Mouse (Mus musculus): ENCODE data around the gene Slc5a10. TPM values are rescaled to one million over a fixed set of nuclear protein-coding genes. Genes with fewer than 3 reads are reported as not detected.
A peak's percentile ranks its signal among the peaks of the same experiment; 100 is the strongest.

Gene Slc5a10
- polyA plus RNA-seq, 1 experiment from 2014 or later: not detected

DNA sequence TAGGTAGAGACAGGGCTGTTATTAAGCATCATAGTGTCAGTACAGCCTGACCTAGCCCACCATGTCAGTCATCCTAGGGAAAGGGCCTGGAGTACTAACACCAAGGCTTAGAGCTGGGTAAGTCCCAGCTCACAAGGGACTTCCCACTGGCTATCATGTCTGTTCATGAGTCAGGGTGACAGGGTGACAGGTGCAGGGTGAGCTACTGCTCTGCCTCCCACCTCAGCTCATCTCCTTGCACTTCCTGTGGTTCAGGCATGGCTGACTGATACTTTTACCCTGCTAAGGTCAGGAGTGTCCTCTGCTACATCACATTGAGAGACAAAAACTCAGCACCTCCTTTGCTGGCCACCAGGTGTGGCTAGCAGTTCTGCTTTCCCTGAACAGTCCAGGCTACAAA is 21.8 kb downstream of the Slc5a10 start:
- H3K27me3 ChIP-seq (replicated peaks; ENCODE audit: control insufficient read depth, insufficient read depth, low read length): no peaks in the 10 kb centered on the region
- no peak overlapping the region for H3K27ac ChIP-seq (ENCODE audit: low read depth, low read length)
- H3K4me1 ChIP-seq (ENCODE audit: control insufficient read depth, insufficient read depth, low read length): no peaks in the 10 kb centered on the region; the same call in 1 of the 2 replicates
- H3K9ac ChIP-seq (ENCODE audit: low read length): no peak overlapping the region
- H3K4me2 ChIP-seq (ENCODE audit: low read length): no peak overlapping the region
- no peaks in the 10 kb centered on the region for H3K9me3 ChIP-seq (replicated peaks; ENCODE audit: control insufficient read depth, low read length)
- no peak overlapping the region for H3K4me3 ChIP-seq (ENCODE audit: low read depth, low read length)
- no peaks in the 10 kb centered on the region for H3K36me3 ChIP-seq (ENCODE audit: control insufficient read depth, insufficient read depth, low read length)
- ATAC-seq: no peak
- DNase-seq (ENCODE audit: low spot score): no peak

DNA sequence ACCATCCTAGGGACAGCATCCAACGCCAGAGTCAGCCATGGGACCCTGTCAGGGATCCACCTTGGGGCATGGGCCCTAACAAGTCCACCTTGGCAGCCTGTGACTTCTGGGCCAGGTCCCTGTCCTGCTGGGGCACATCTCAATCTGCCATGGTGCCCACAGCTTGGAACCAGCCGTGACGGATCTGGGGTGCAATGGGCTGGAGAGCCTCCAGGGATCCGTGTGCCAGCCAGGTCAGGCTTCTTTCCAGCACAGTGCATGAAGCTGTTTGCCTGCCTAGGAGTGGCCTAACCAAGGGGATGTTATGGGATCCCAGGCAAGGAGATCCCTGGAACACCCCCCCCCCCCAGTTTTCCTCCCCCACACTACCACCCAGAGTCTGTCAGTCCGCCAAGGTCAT is 27.6 kb downstream of the Slc5a10 start:
- no peak overlapping the region for H3K4me3 ChIP-seq (ENCODE audit: low read depth, low read length)
- no peaks in the 10 kb centered on the region for H3K9me3 ChIP-seq (replicated peaks; ENCODE audit: control insufficient read depth, low read length)
- ATAC-seq: no peak
- no peaks in the 10 kb centered on the region for H3K27me3 ChIP-seq (replicated peaks; ENCODE audit: control insufficient read depth, insufficient read depth, low read length)
- no peak overlapping the region for H3K9ac ChIP-seq (ENCODE audit: low read length)
- DNase-seq (ENCODE audit: low spot score): no peak
- no peaks in the 10 kb centered on the region for H3K36me3 ChIP-seq (ENCODE audit: control insufficient read depth, insufficient read depth, low read length)
- no peak overlapping the region for H3K4me2 ChIP-seq (ENCODE audit: low read length)
- WGBS: 94% methylated on average over 5 of the region's 5 CpGs
- no peak overlapping the region for H3K27ac ChIP-seq (ENCODE audit: low read depth, low read length)
- H3K4me1 ChIP-seq (ENCODE audit: control insufficient read depth, insufficient read depth, low read length): no peaks in the 10 kb centered on the region

DNA sequence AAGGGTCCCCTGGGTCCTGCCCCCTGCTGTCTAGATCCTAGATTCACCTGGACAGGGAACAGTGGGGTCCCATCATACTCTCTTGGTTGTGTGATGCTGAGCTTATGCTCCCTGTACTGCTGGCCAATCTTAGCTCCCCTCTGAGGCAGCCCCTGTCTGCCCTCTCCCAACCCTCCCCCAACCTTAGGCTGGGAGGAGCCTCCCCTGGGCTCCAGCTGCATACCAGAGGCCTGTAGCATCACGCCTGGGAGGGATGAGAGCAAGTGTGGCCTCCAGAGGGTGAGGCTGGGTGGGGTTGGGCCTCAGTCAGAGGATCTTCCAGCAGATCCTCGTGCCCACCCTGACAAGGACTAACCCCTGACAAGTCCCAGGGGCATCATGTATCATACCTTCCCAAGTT is 33.0 kb downstream of the Slc5a10 start:
- no peak overlapping the region for H3K9ac ChIP-seq (ENCODE audit: low read length)
- WGBS: 62% methylated on average over 2 of the region's 2 CpGs
- no peaks in the 10 kb centered on the region for H3K36me3 ChIP-seq (ENCODE audit: control insufficient read depth, insufficient read depth, low read length)
- H3K4me3 ChIP-seq (ENCODE audit: low read depth, low read length): no peak overlapping the region
- H3K27me3 ChIP-seq (replicated peaks; ENCODE audit: control insufficient read depth, insufficient read depth, low read length): peaks cover 28% of the 10 kb centered on the region
- DNase-seq (ENCODE audit: low spot score) (no peak), ATAC-seq (no peak)
- no peak overlapping the region for H3K4me2 ChIP-seq (ENCODE audit: low read length)
- H3K27ac ChIP-seq (ENCODE audit: low read depth, low read length): no peak overlapping the region
- H3K9me3 ChIP-seq (replicated peaks; ENCODE audit: control insufficient read depth, low read length): no peaks in the 10 kb centered on the region
- peaks cover 6% of the 10 kb centered on the region; the same call in 1 of the 2 replicates for H3K4me1 ChIP-seq (ENCODE audit: control insufficient read depth, insufficient read depth, low read length)

DNA sequence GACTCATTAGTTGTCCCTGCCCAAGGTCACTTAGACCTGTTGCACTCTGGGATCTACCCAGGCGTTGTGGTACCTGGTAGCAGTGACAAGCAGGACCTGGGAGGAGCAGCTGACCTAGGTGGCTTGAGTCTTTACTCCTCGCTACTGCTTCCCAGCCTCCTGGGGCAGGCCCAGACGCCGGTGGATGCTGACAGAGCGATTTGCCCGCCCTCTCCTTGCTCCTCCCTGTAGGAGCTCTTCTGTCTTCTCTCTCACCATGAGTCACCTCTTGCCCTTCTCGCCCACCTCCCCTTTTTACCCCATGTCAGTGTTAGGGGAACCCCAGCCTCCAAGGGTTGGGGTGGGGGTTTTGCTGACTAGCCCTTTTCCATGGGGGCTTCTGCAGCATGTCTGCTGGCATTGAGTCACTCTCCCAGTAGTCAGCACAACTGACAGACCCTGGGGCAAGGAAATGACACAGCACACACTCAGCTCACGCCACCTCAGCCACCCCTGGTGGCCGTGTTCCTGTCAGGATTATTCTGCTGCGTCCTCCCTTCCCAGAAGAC is 33.6 kb downstream of the Slc5a10 start:
- H3K9ac ChIP-seq (ENCODE audit: low read length): no peak overlapping the region
- no peak overlapping the region for H3K27ac ChIP-seq (ENCODE audit: low read depth, low read length)
- peaks cover 28% of the 10 kb centered on the region for H3K27me3 ChIP-seq (replicated peaks; ENCODE audit: control insufficient read depth, insufficient read depth, low read length)
- no peak for DNase-seq (ENCODE audit: low spot score)
- no peak for ATAC-seq
- no peaks in the 10 kb centered on the region for H3K36me3 ChIP-seq (ENCODE audit: control insufficient read depth, insufficient read depth, low read length)
- WGBS: 55% methylated on average over 10 of the region's 10 CpGs
- H3K4me2 ChIP-seq (ENCODE audit: low read length): no peak overlapping the region
- peaks cover 6% of the 10 kb centered on the region; the same call in 1 of the 2 replicates for H3K4me1 ChIP-seq (ENCODE audit: control insufficient read depth, insufficient read depth, low read length)
- no peaks in the 10 kb centered on the region for H3K9me3 ChIP-seq (replicated peaks; ENCODE audit: control insufficient read depth, low read length)
- H3K4me3 ChIP-seq (ENCODE audit: low read depth, low read length): no peak overlapping the region

DNA sequence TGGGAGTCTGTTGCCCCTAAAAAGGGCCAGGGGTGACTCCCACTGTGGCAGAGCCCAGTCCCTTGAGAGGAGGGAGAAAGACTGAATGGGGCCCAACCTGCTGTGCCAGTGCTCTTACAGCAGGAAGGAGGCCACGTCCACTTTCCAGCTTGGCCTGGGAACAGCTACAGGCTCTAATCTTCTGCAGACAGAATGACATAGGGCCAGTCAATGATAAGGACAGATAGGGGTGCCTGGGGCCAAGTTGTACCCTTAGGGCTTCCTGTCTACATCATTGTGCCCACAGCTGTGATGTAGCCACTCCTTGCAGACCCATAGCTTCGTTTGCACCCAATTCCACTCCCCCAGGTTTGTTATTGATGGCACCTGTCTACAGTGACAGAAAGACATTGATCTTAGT is 34.5 kb downstream of the Slc5a10 start:
- no peak for ATAC-seq

DNA sequence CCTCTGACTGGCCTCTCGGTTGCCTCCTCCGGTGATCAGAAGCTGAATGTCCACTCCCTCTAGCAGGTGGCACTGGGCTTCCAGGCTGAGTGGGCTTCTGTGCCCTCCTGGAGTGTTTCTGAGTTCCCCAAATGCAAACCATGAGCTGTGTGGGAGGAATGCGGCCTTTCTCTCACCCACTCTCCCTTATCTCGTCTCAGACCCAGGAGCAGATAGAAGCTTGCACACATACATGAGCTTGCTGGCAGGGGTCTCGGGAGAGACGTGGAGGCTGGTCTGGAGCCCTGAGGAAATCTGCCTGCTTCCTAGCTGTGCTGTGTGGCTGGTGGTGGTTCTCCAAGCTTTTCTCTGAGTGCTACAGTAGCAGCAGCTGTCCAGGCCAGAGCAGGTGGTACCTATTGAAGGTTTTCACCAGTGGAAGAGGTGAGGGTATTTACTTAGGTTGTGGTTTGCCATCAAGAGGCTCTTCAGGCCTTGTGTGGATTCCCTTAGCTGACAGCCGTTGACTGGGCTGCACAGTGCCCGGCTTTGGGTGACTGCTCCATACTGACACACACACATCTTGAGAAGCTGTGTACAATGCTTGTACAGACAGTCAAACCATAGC is 35.4 kb downstream of the Slc5a10 start:
- H3K9ac ChIP-seq (ENCODE audit: low read length): no peak overlapping the region
- peaks cover 6% of the 10 kb centered on the region; the same call in 1 of the 2 replicates for H3K4me1 ChIP-seq (ENCODE audit: control insufficient read depth, insufficient read depth, low read length)
- ATAC-seq: no peak
- H3K4me2 ChIP-seq (ENCODE audit: low read length): no peak overlapping the region
- H3K4me3 ChIP-seq (ENCODE audit: low read depth, low read length): no peak overlapping the region
- peaks cover 28% of the 10 kb centered on the region for H3K27me3 ChIP-seq (replicated peaks; ENCODE audit: control insufficient read depth, insufficient read depth, low read length)
- no peaks in the 10 kb centered on the region for H3K36me3 ChIP-seq (ENCODE audit: control insufficient read depth, insufficient read depth, low read length)
- H3K27ac ChIP-seq (ENCODE audit: low read depth, low read length): no peak overlapping the region
- WGBS: 78% methylated on average over 8 of the region's 8 CpGs
- H3K9me3 ChIP-seq (replicated peaks; ENCODE audit: control insufficient read depth, low read length): no peaks in the 10 kb centered on the region
- no peak for DNase-seq (ENCODE audit: low spot score)

More for the DNA sequence above, 34.5 kb downstream of the Slc5a10 start:
- no peak for DNase-seq (ENCODE audit: low spot score)
- Histone ChIP-seq H3K36me3 (ENCODE audit: control insufficient read depth, insufficient read depth, low read length) (no peaks in the 10 kb centered on the region), H3K9ac (ENCODE audit: low read length) (no peak overlapping the region), H3K4me2 (ENCODE audit: low read length) (no peak overlapping the region), H3K27ac (ENCODE audit: low read depth, low read length) (no peak overlapping the region), H3K4me1 (ENCODE audit: control insufficient read depth, insufficient read depth, low read length) (peaks cover 6% of the 10 kb centered on the region; the same call in 1 of the 2 replicates), H3K27me3 (replicated peaks; ENCODE audit: control insufficient read depth, insufficient read depth, low read length) (peaks cover 28% of the 10 kb centered on the region), H3K4me3 (ENCODE audit: low read depth, low read length) (no peak overlapping the region), H3K9me3 (replicated peaks; ENCODE audit: control insufficient read depth, low read length) (no peaks in the 10 kb centered on the region)
- 67% methylated on average over 2 of the region's 2 CpGs for WGBS

DNA sequence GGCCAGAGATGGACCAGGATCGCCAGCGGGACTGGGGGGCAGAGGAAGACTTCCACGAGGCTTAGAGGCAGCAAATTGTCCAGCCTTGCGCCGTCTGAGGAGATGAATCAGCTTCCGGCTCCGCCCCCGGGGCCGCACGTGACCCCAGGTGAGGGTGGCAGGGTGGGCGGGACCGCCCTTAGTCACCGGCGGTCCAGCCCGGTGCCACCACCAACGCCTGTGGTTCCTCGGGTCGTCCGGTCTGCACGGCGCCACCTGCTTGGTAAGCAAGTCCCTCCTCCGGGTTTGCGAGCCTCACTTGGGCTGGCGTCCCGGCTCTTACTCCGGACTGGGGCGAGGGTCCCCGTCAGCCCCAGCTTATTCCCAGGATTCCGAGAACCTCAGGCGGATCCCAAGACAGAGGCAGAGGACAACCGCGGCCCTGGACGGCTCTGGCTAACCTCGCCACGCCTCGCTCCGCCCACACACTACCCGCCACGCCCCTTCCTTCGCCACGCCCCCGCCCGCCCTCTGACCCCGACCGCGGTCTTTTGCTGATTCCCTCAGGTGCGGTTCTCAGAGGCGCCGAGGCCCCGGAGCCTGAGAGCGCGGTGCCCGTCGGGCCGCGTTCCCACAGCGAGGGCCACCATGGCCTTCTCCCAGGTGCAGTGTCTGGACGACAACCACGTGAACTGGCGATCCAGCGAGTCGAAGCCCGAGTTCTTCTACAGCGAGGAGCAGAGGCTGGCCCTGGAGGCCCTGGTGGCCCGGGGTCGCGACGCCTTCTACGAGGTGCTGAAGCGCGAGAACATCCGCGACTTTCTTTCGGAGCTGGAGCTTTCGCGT is 36.5 kb downstream of the Slc5a10 start, which contains the start of gene Fam83g:
Gene Fam83g (plus strand): TSS at position 185 of the 825 bp plus-strand sequence.
- DNase-seq (ENCODE audit: low spot score) (no peak), ATAC-seq (no peak)
- peak within 1 kb of the TSS; percentile 43 for H3K9ac ChIP-seq (ENCODE audit: low read length)
- H3K4me2 ChIP-seq (ENCODE audit: low read length): peak within 1 kb of the TSS; percentile 51
- no peaks in the 10 kb centered on the region for H3K36me3 ChIP-seq (ENCODE audit: control insufficient read depth, insufficient read depth, low read length)
- H3K4me1 ChIP-seq (ENCODE audit: control insufficient read depth, insufficient read depth, low read length): peaks cover 6% of the 10 kb centered on the region; the same call in 1 of the 2 replicates
- under 1% methylated on average over 71 of the region's 76 CpGs for WGBS
- H3K27ac ChIP-seq (ENCODE audit: low read depth, low read length): no peak within 1 kb of the TSS
- H3K27me3 ChIP-seq (replicated peaks; ENCODE audit: control insufficient read depth, insufficient read depth, low read length): peaks cover 28% of the 10 kb centered on the region
- peak within 1 kb of the TSS; percentile 34 for H3K4me3 ChIP-seq (ENCODE audit: low read depth, low read length)
- no peaks in the 10 kb centered on the region for H3K9me3 ChIP-seq (replicated peaks; ENCODE audit: control insufficient read depth, low read length)

DNA sequence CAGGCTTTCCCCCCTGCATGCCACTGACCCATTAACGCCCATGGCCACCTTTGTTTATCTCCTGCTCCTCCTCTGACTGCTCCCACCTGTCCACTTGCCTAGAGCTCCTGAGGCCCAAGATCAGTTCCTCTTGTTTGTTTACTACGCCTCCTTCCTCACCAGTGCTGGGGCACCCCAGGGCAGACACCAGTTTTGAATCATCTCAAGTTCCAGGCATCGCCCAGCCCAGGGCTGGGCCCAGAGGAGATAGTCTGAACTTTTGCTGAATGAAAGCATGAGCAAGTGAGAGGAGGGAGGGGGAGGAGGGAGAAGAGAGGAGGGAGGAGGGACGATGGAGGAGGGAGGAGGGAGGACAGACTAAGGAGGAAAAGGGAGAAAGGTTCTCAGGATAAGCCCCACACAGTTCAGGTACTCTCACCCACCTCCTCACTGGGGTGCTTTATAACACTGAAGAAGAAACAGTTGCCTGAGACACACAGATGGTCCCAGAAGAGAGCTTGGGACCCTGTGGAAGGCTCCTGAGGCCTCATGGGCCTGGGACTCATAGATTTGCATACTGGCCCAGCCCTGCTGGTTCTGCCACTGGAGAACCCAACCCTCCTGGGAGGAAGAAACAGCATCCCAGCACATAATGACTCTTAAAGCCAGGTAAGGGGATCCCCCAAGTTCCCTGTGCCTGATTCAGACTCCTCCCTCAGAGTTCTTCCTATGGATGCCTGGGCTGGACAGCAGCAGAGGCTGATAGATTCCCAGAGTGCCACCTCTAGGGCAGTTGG is 41.3 kb downstream of the Slc5a10 start:
- DNase-seq (ENCODE audit: low spot score): no peak
- no peaks in the 10 kb centered on the region for H3K36me3 ChIP-seq (ENCODE audit: control insufficient read depth, insufficient read depth, low read length)
- no peak for ATAC-seq
- H3K4me3 ChIP-seq (ENCODE audit: low read depth, low read length): no peak overlapping the region
- H3K9ac ChIP-seq (ENCODE audit: low read length): no peak overlapping the region
- peaks cover 12% of the 10 kb centered on the region for H3K27me3 ChIP-seq (replicated peaks; ENCODE audit: control insufficient read depth, insufficient read depth, low read length)
- H3K4me2 ChIP-seq (ENCODE audit: low read length): no peak overlapping the region
- peaks cover 5% of the 10 kb centered on the region; the same call in 1 of the 2 replicates for H3K4me1 ChIP-seq (ENCODE audit: control insufficient read depth, insufficient read depth, low read length)
- WGBS: 72% methylated on average over 4 of the region's 4 CpGs
- H3K27ac ChIP-seq (ENCODE audit: low read depth, low read length): no peak overlapping the region
- H3K9me3 ChIP-seq (replicated peaks; ENCODE audit: control insufficient read depth, low read length): no peaks in the 10 kb centered on the region
